Mouse (Mus musculus): ENCODE data around the gene Ubxn4.

- no peak for TF ChIP-seq CTCF (conservative IDR thresholded peaks at IDR 0.05; ENCODE audit: low read length)
- no peak for TF ChIP-seq NANOG (IDR thresholded peaks at IDR 0.05; ENCODE audit: borderline replicate concordance, low read length)
Measured at GRCm38 (mm10) chr1:128284157-128284690, 40.5 kb downstream of the Ubxn4 start.
